Mouse (Mus musculus): ENCODE data around the gene Lrrc28. TPM values are rescaled to one million over a fixed set of nuclear protein-coding genes. Genes with fewer than 3 reads are reported as not detected.

Lrrc28 gene
- polyA plus RNA-seq, 1 experiment: 9.1 TPM

- no peaks in the 10 kb centered on the region for H3K27me3 ChIP-seq (ENCODE audit: control insufficient read depth, insufficient read depth, insufficient read length)
- no peaks in the 10 kb centered on the region for H3K79me3 ChIP-seq (ENCODE audit: low read depth)
- no peaks in the 10 kb centered on the region for H3K36me3 ChIP-seq (ENCODE audit: control insufficient read depth, insufficient read depth)
- TF ChIP-seq USF1 (IDR thresholded peaks at IDR 0.05; ENCODE audit: low read depth) (no peak), CTCF (IDR thresholded peaks at IDR 0.05; ENCODE audit: control insufficient read depth, insufficient read depth, insufficient read length) (no peak), MAX (IDR thresholded peaks at IDR 0.05) (no peak), CEBPB (IDR thresholded peaks at IDR 0.05; ENCODE audit: low read depth) (no peak), MYOD1 (IDR thresholded peaks at IDR 0.05; ENCODE audit: control insufficient read depth, insufficient read length, low read depth) (no peak)
- no peaks in the 10 kb centered on the region for H3K79me2 ChIP-seq (ENCODE audit: control insufficient read depth, insufficient read depth)
- no peak overlapping the region for H3ac ChIP-seq (ENCODE audit: control insufficient read depth, insufficient read length, low read depth)
- no peak overlapping the region for H3K4me3 ChIP-seq (ENCODE audit: insufficient read depth, poor library complexity, severe bottlenecking)
Measured at GRCm38 (mm10) chr7:67544586-67544985, 100.5 kb downstream of the Lrrc28 start.

GRCm38 (mm10) chr7:67543641-67544040, 101.4 kb downstream of the Lrrc28 start:
- Histone ChIP-seq H3K36me3 (ENCODE audit: control insufficient read depth, insufficient read depth) (no peaks in the 10 kb centered on the region), H3K4me3 (ENCODE audit: insufficient read depth, poor library complexity, severe bottlenecking) (no peak overlapping the region), H3ac (ENCODE audit: control insufficient read depth, insufficient read length, low read depth) (no peak overlapping the region), H3K27me3 (ENCODE audit: control insufficient read depth, insufficient read depth, insufficient read length) (no peaks in the 10 kb centered on the region), H3K79me2 (ENCODE audit: control insufficient read depth, insufficient read depth) (no peaks in the 10 kb centered on the region), H3K79me3 (ENCODE audit: low read depth) (no peaks in the 10 kb centered on the region)
- TF ChIP-seq MAX (IDR thresholded peaks at IDR 0.05) (no peak), MYOG (IDR thresholded peaks at IDR 0.05; ENCODE audit: control insufficient read depth, extremely low read depth, insufficient read length) (no peak), MYOD1 (IDR thresholded peaks at IDR 0.05; ENCODE audit: control insufficient read depth, insufficient read length, low read depth) (no peak)

GRCm38 (mm10) chr7:67536588-67537372, 108.3 kb downstream of the Lrrc28 start:
- Histone ChIP-seq H3K79me3 (ENCODE audit: low read depth) (no peaks in the 10 kb centered on the region), H3ac (ENCODE audit: control insufficient read depth, insufficient read length, low read depth) (no peak overlapping the region), H3K4me3 (ENCODE audit: insufficient read depth, poor library complexity, severe bottlenecking) (no peak overlapping the region), H3K36me3 (ENCODE audit: control insufficient read depth, insufficient read depth) (no peaks in the 10 kb centered on the region), H3K27me3 (ENCODE audit: control insufficient read depth, insufficient read depth, insufficient read length) (no peaks in the 10 kb centered on the region), H3K79me2 (ENCODE audit: control insufficient read depth, insufficient read depth) (no peaks in the 10 kb centered on the region)
- TF ChIP-seq MYOD1 (IDR thresholded peaks at IDR 0.05; ENCODE audit: control insufficient read depth, insufficient read length, low read depth): peak; percentile 81
- no peak for TF ChIP-seq MAX (IDR thresholded peaks at IDR 0.05)
- no peak for TF ChIP-seq CTCF (IDR thresholded peaks at IDR 0.05; ENCODE audit: control insufficient read depth, insufficient read depth, insufficient read length)
- peak; percentile 78 for TF ChIP-seq FOSL1 (IDR thresholded peaks at IDR 0.05; ENCODE audit: insufficient read depth, low read length, poor library complexity, severe bottlenecking)

- Histone ChIP-seq H3K4me3 (ENCODE audit: insufficient read depth, poor library complexity, severe bottlenecking) (no peak overlapping the region), H3K79me3 (ENCODE audit: low read depth) (no peaks in the 10 kb centered on the region), H3K79me2 (ENCODE audit: control insufficient read depth, insufficient read depth) (no peaks in the 10 kb centered on the region), H3K36me3 (ENCODE audit: control insufficient read depth, insufficient read depth) (no peaks in the 10 kb centered on the region), H3K27me3 (ENCODE audit: control insufficient read depth, insufficient read depth, insufficient read length) (no peaks in the 10 kb centered on the region), H3ac (ENCODE audit: control insufficient read depth, insufficient read length, low read depth) (no peak overlapping the region)
- TF ChIP-seq MAX (IDR thresholded peaks at IDR 0.05) (no peak), USF1 (IDR thresholded peaks at IDR 0.05; ENCODE audit: low read depth) (no peak), CEBPB (IDR thresholded peaks at IDR 0.05; ENCODE audit: low read depth) (no peak), CTCF (IDR thresholded peaks at IDR 0.05; ENCODE audit: control insufficient read depth, insufficient read depth, insufficient read length) (no peak), FOSL1 (IDR thresholded peaks at IDR 0.05; ENCODE audit: insufficient read depth, low read length, poor library complexity, severe bottlenecking) (no peak), MYOG (IDR thresholded peaks at IDR 0.05; ENCODE audit: control insufficient read depth, extremely low read depth, insufficient read length) (no peak), MYOD1 (IDR thresholded peaks at IDR 0.05; ENCODE audit: control insufficient read depth, insufficient read length, low read depth) (no peak)
Measured at GRCm38 (mm10) chr7:67535941-67536340, 109.1 kb downstream of the Lrrc28 start.

- Histone ChIP-seq H3K27me3 (ENCODE audit: control insufficient read depth, insufficient read depth, insufficient read length) (no peaks in the 10 kb centered on the region), H3ac (ENCODE audit: control insufficient read depth, insufficient read length, low read depth) (no peak overlapping the region), H3K79me2 (ENCODE audit: control insufficient read depth, insufficient read depth) (no peaks in the 10 kb centered on the region), H3K79me3 (ENCODE audit: low read depth) (no peaks in the 10 kb centered on the region), H3K36me3 (ENCODE audit: control insufficient read depth, insufficient read depth) (no peaks in the 10 kb centered on the region), H3K4me3 (ENCODE audit: insufficient read depth, poor library complexity, severe bottlenecking) (no peak overlapping the region)
- no peak for TF ChIP-seq MYOD1 (IDR thresholded peaks at IDR 0.05; ENCODE audit: control insufficient read depth, insufficient read length, low read depth)
- no peak for TF ChIP-seq CEBPB (IDR thresholded peaks at IDR 0.05; ENCODE audit: low read depth)
- no peak for TF ChIP-seq CTCF (IDR thresholded peaks at IDR 0.05; ENCODE audit: control insufficient read depth, insufficient read depth, insufficient read length)
- TF ChIP-seq MAX (IDR thresholded peaks at IDR 0.05): no peak
- TF ChIP-seq USF1 (IDR thresholded peaks at IDR 0.05; ENCODE audit: low read depth): no peak
- no peak for TF ChIP-seq MYOG (IDR thresholded peaks at IDR 0.05; ENCODE audit: control insufficient read depth, extremely low read depth, insufficient read length)
- TF ChIP-seq FOSL1 (IDR thresholded peaks at IDR 0.05; ENCODE audit: insufficient read depth, low read length, poor library complexity, severe bottlenecking): no peak
Measured at GRCm38 (mm10) chr7:67530981-67531380, 114.1 kb downstream of the Lrrc28 start.

GRCm38 (mm10) chr7:67529381-67529780, 115.7 kb downstream of the Lrrc28 start:
- Histone ChIP-seq H3ac (ENCODE audit: control insufficient read depth, insufficient read length, low read depth) (no peak overlapping the region), H3K79me2 (ENCODE audit: control insufficient read depth, insufficient read depth) (no peaks in the 10 kb centered on the region), H3K4me3 (ENCODE audit: insufficient read depth, poor library complexity, severe bottlenecking) (no peak overlapping the region), H3K36me3 (ENCODE audit: control insufficient read depth, insufficient read depth) (no peaks in the 10 kb centered on the region), H3K79me3 (ENCODE audit: low read depth) (no peaks in the 10 kb centered on the region), H3K27me3 (ENCODE audit: control insufficient read depth, insufficient read depth, insufficient read length) (no peaks in the 10 kb centered on the region)
- TF ChIP-seq MYOG (IDR thresholded peaks at IDR 0.05; ENCODE audit: control insufficient read depth, extremely low read depth, insufficient read length): no peak
- no peak for TF ChIP-seq CTCF (IDR thresholded peaks at IDR 0.05; ENCODE audit: control insufficient read depth, insufficient read depth, insufficient read length)
